Mouse (Mus musculus) gastrocnemius, adult 8-10 months (tissue): ENCODE results near the gene Kbtbd6. TPM values are rescaled to one million over a fixed set of nuclear protein-coding genes. Genes with fewer than 3 reads are reported as not detected.

Experiments used
- DNase-seq, 2 experiments: peaks; one replicate each; pipeline ENCODE4 v3.0.0; 2022; ENCODE audit warnings: low spot score in 2 of 2
- total RNA-seq, 4 experiments: library from RNA; stranded (reverse); gene quantifications; 2 replicates each; pipeline ENCODE4 v1.2.4; 2022

The Kbtbd6 gene
- total RNA-seq, 4 experiments from 2014 or later: not detected

DNA sequence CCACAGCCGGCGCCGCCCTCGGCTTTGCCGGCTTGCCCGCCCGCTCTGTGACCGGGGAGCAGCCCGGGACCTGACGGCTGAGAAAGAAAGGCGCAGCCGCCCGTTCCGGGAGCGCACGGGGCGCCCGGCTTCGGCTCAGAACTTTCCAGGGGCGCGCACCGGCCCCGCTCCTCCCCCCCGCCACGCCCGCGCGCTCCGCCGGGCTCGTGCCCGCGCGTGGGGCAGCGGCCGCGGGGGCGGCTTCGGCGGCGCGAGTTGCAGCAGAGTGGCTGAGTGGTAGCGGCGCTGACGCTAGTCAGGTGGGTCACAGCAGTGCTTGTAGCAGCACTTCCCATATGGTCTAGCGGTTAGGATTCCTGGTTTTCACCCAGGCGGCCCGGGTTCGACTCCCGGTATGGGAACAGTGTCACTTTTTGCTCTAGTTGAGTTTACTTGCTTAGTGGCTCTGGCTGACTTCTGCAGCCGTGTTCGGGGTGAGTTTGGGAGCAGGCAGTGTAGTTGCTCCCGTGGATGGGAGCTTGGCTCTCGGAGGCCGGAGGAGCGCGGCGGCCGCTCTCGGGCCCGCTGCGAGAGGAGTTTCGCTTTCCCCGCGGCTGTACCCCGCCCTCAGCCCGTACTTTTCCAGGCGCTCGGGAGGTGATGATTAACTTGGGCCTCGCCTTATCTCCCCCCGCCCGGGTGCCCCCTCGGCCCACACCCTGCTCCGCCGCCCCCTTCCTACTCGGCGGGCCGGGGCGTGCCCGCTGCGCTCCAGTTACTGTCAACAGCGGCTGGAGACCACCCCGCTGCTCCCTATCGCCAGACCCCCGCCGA is 29.9 kb downstream of the Kbtbd6 start, which contains the start of gene Wbp4:
Gene Wbp4 (minus strand): TSS at position 182 of the 813 bp plus-strand sequence.
- DNase-seq: peak; percentile 84 to 87

DNA sequence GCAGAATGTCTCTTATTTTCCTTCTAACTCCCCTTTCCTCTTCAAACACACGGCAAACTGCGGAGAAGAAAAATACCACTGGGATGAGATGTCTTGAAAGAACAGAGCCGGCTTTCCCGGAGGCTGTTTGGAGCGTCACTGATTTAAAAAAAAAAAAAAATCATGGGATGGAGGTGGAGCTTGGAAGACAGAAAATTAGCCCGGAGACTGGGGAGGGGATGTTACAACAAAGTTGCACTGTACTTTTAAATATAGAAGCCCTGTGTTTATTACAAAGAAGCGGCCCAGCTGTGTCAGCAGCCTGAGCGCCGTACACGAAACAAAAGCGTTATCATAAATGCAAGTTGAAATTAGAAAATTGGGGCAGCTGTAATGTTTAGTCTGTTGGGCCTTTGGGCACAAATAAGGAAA is 30.6 kb downstream of the Kbtbd6 start:
- no peak for DNase-seq

DNA sequence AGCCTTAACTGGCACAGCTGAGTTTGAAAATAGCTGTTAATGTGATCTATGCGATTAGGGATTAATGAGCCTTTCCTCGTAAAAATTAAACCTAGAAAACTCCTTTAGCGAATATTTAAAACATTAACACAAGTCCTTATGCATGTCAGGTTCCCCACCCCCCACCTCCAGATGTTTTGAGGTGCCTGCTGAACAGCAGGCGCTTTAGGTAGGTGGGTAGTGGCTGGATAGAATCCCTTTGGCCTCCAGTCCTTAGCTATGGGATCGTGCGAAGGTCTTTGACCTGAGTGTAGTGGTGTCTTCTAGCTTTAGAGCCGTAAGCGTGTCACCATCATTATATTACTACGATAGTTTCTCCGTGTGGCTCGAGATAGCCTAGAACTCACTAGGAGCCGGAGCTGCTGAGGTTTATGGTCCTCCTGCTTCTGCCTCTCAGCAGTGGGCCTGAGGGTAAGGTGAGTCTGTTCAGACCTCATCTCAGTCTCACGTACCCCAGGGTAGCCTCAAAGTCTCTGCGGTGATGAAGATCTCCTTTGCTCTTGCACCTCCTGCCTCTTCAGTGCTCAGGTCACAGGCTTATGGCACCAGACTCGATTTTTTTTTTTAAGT is 31.2 kb downstream of the Kbtbd6 start:
- no peak for DNase-seq

DNA sequence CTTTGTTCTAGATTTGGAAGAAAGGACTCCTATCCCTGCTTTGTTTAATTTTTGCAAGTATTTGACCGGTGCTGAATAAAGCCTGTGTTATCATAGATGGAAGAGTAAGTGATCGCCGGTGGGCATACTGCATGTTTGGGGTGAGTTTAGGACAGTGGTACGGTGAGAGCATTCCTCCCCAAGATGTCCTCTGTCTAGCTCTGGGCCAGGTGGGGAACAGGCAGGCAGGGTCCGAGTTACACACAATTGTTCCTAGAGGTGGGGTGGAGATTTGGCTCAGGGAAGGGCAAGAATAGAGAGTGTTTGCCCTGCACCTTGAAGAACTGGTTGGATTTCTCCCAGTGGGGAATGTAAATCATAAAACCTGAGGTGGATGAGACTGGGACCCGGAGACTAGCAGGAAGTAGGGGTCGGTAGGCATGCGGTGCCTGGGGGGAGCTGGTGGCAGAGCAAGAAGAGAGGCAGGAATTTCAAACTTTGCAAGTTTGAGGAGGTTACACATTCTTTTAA is 32.0 kb downstream of the Kbtbd6 start:
- no peak for DNase-seq

DNA sequence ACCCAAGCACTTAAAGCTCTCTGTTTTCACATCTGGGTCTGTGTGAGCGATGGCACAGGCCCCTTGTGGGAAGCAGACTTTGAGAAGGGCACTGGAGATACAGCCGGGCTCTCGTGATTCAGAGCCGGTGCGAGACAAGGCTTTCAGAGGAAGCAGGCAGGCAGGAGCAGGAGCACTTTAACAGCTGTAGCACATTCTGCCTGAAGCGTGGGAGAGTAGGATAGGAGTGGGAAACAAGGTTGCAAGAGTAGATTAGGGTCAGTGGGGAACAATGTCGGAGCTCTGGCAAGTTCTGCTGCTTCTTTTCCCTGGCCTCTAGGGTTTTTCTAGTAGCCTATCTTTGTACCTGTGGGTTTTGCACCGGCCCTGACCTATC is 35.0 kb downstream of the Kbtbd6 start:
- DNase-seq: no peak

DNA sequence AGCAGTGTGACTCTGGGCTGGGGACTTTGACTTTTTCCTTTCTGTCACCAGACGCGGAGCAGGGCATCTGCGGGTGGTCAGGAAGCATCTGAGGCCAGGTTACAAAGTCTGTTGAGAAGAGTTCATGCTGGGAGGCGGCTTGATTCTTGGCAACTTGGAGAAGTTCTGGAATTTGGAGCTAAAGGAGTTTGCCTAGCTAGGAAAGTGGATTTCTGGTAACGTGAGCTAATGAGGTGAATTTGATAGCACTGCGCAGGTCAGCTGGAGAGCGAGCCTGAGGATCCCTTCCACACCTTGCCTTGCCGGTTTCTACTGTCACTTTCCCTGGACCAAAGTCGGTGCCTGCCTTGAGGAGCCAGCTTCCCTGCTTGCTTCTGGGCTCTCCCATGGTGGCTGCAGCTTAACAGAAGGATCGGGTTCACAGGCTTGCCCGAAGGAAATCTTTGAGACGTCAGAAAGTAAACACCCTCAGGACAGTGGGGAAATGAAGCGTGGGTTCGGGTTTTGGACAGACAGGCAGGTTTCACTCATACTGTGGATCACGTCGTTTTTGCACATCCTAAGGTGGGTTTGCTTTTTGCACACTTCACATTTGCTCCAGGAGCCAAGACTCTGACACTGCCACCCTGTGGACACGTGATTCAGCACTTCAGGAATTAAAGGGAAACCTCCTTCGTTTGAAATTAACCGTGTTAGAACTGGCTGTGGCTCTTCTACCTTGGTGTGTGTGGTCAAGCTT is 35.5 kb downstream of the Kbtbd6 start:
- DNase-seq: no peak

DNA sequence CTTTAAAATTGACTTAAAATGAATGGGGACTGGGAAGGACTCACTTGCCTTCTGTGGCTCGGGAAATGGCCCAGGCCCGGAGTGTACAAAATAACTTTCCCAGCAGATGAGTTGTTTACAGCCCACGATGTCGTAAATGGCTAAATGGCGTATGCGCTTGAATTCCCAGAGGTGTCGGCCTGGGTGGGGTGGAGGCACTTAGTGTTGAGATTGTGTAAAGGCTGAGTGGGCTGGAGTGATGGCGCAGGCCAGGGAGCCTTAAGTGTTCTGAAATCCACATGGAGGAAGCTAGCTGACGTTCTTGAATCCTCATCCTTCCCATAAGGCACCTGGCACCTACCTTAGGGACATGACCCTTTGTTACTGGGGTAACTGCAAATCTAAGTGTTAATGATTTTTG is 36.9 kb downstream of the Kbtbd6 start:
- DNase-seq: peak; percentile 54 to 60

DNA sequence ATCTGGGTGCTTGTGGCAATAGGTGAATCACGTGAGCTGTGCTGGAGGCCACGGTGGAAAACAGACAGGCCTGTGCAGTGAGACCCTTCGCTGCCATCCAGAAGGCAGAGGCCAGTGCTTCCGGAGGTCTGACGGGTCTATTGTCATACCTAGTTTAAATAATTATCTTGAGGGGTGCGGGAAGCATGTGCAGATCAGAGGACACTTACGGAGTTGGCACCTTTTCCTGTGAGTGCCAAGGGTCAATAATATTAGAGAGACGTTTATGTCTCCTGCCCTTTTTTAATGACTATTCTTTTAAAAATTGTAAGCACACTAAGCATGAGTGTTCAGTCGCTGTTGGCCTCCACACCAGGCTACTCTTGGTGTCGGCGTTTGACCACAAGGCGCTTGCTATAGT is 37.5 kb downstream of the Kbtbd6 start:
- no peak for DNase-seq

DNA sequence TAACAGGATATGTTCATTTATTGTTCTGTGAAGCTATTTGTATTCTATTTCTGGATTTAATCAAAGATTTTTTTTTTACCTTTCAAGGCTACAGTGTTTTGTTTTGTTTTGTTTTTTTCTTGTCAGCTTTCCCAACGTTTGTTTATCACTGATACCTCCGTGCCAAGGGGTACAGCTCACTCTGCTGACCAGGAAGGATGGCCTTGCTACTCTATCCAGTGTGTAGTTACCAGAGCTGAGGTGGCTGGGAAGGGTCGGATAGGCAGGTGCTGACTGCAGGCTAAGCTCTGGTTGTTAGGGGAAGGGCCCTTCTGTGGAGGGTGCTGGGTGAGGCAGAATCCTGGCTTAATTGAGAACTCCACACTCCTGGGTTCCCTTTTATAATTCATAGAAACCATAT is 38.6 kb downstream of the Kbtbd6 start:
- DNase-seq: no peak

DNA sequence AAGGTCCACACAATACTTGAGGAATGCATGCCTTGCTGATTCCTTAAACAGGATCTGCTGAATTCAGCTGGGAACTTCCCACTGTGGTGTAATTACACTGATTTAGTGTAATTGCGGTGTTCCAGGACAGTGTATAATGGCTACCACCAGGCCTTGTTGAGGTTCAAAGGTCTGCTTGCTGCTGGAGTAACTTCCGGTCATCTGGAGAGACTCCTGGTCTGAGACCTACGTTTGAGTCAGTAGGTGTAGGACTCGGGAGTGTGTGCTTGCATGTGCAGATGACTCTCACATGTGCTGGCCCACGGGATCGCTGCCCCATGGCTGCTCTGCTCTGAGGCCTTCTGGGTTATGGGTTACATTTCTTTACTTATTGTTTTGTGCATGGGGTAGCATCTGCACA is 42.7 kb downstream of the Kbtbd6 start:
- no peak for DNase-seq

DNA sequence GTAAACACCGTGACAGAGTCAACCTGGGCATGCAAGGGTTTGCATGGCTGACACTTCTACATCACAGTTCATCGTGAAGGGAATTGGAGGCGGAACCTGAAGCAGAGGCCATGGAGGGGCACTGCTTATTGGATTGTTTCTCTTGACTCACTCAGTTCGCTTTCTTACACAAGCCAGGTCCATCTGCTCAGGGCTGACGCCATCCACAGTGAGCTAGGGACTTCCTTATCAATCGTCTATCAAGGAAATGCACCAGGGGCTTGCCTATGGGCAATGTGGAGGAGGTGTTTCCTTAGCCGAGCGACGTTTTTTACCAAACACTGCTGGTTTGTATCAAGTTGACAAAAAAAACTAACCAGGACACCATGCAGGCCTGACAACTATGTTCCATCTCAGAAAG is 47.7 kb downstream of the Kbtbd6 start:
- no peak for DNase-seq

DNA sequence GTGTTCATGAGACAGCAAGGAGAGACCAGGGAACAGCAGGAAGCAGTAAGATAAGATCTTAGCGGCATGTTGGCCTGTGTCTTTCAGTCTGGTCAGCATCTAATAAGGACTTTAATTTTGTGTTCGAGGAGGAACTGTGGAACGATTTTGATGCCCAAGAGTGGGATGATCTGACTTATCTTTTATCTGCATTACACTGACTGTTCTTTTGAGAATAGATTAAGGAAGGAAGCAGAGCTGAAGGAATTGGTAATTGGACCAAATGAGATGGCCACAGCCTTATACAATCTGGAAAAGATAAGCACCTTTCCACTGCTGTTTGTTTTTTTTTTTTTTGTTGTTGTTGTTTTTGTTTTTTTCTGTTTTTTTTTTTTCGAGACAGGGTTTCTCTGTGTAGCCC is 49.1 kb downstream of the Kbtbd6 start:
- no peak for DNase-seq

DNA sequence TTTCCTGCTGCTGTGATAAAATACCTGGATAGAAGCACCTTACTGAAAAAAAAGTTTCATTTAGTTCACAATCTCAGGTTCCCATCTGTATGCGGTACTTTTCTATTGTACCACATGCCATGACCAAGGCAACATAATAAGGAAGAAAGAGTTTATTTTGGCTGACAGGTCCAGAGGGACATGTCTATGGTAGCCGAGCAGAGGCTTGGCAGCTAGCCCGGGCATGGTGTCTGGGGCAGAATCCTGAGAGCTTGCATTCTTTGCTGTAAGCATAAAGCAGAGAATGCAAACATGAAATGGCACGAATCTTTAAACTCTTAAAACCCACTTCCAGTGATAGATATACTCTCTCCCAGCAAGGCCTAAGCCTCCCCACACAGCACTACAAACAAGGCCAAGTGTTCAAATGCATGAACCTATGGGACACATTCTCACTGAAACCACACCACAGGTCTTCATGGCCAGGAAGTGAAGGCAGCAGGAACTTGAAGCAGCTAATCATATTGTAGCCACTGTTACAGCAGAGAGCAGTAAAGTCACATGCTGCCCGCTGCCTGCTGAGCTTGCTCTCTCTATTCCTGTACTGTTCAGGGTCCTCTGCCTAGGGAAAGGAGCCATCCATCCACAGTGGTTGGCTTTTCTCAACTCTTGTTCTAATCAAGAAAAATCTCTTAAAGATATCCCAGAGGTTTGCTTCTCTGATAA is 51.9 kb downstream of the Kbtbd6 start:
- no peak for DNase-seq

Other genes with a start within 250 kb of the Kbtbd6 start
- gene Zfp957, start 204.5 kb upstream of the Kbtbd6 start, total RNA-seq: not detected
- gene Rgcc, start 150.2 kb upstream of the Kbtbd6 start, total RNA-seq: 10 to 100 TPM; 40.3 to 72.6 (median 66.7) TPM
- gene Naa16, start 61.1 kb upstream of the Kbtbd6 start, total RNA-seq: 10 to 100 TPM; 22.9 to 28.9 (median 25.4) TPM
- gene Mtrf1, start 54.1 kb upstream of the Kbtbd6 start, total RNA-seq: 10 to 100 TPM in 1 of 4 experiments, 1 to 10 TPM in 3; 9.4 to 10.1 (median 9.6) TPM
- gene Kbtbd7, start 25.3 kb upstream of the Kbtbd6 start, total RNA-seq: 1 to 10 TPM; 5.2 to 6.9 (median 6.0) TPM
- 1 to 10 TPM; 3.0 to 4.3 (median 4.0) TPM for gene Elf1, start 29.4 kb downstream of the Kbtbd6 start, total RNA-seq
- gene Wbp4, start 29.7 kb downstream of the Kbtbd6 start, total RNA-seq: 10 to 100 TPM; 18.1 to 23.2 (median 20.3) TPM
- gene Sugt1, start 135.9 kb downstream of the Kbtbd6 start, total RNA-seq: 100 to 1,000 TPM in 2 of 4 experiments, 10 to 100 TPM in 2; 89.1 to 121 (median 109) TPM
- gene Cnmd, start 210.3 kb downstream of the Kbtbd6 start, total RNA-seq: under 1 TPM in 3 of 4 experiments, not detected in 1; 0.22 to 0.94 (median 0.83) TPM